Mouse (Mus musculus): Measurements from ENCODE around the gene Cmtm2a.

GRCm38 (mm10) chr8:104232919-104233318 is 60.1 kb downstream of the Cmtm2a start:
- TF ChIP-seq EP300 (IDR thresholded peaks at IDR 0.05; ENCODE audit: insufficient read depth, low read depth, low read length) = no peak
- TF ChIP-seq CTCF (IDR thresholded peaks at IDR 0.05) = no peak
- TF ChIP-seq POLR2A (IDR thresholded peaks at IDR 0.05; ENCODE audit: insufficient read depth, low read depth, low read length) = no peak
